Mouse (Mus musculus) forebrain, embryonic 14.5 days (tissue): ENCODE measurements around the gene Cep170b. TPM values are rescaled to one million over a fixed set of nuclear protein-coding genes. Genes with fewer than 3 reads are reported as not detected.

Experiments used
- ATAC-seq: fragments of 200-750 bp; cut with Nextera tagmentation; 2 replicates; pipeline ENCODE4 v1.8.0; 2017; ENCODE audit warnings: mild to moderate bottlenecking, moderate library complexity
- DNase-seq: peaks from one replicate; pipeline ENCODE4 v3.0.0-alpha.2; 2015; ENCODE audit warnings: low spot score
- H3K27ac ChIP-seq: fragments of 300-500 bp; sonication (generic); 2 replicates; pipeline ENCODE4 v1.5.1; 2014; ENCODE audit warnings: low read depth, mild to moderate bottlenecking, control low read depth, low read length, moderate library complexity
- H3K27me3 ChIP-seq: fragments of 300-500 bp; sonication (generic); replicated peaks from 2 replicates; pipeline ENCODE4 v1.6.1; 2014; ENCODE audit warnings: low read length, control low read depth, mixed read lengths; ENCODE audit not compliant: control insufficient read depth, insufficient read depth
- H3K36me3 ChIP-seq: fragments of 300-500 bp; sonication (generic); 2 replicates; pipeline ENCODE4 v1.6.1; 2014; ENCODE audit warnings: low read length, control low read depth; ENCODE audit not compliant: control insufficient read depth, insufficient read depth
- H3K4me1 ChIP-seq: fragments of 300-500 bp; sonication (generic); 2 replicates; pipeline ENCODE4 v1.6.1; 2014; ENCODE audit warnings: antibody characterized with exemption, low read length, control low read depth; ENCODE audit not compliant: control insufficient read depth, insufficient read depth
- H3K4me2 ChIP-seq: fragments of 300-500 bp; sonication (generic); 2 replicates; pipeline ENCODE4 v1.6.1; 2014; ENCODE audit warnings: mild to moderate bottlenecking, control low read depth, low read length
- H3K4me3 ChIP-seq: fragments of 300-500 bp; sonication (generic); 2 replicates; pipeline ENCODE4 v1.5.1; 2014; ENCODE audit warnings: low read depth, low read length, control low read depth
- H3K9ac ChIP-seq: fragments of 300-500 bp; sonication (generic); 2 replicates; pipeline ENCODE4 v1.6.1; 2014; ENCODE audit warnings: mild to moderate bottlenecking, low read length, control low read depth, moderate library complexity
- H3K9me3 ChIP-seq: fragments of 300-500 bp; sonication (generic); replicated peaks from 2 replicates; pipeline ENCODE4 v1.6.1; 2016; ENCODE audit warnings: low read length, control low read depth, mixed read lengths; ENCODE audit not compliant: control insufficient read depth
- WGBS: fragments of 180-500 bp; shearing (Covaris S2); extraction: QIAGEN DNeasy Blood & Tissue Kit; methylation state at CpG from one replicate; pipeline ENCODE4 v1.1.7; 2014; 5-methylcytosine and 5-hydroxymethylcytosine counted together
- polyA plus RNA-seq: library from polyadenylated mRNA; unstranded; fragments of >200 nt; fragmentation: Nextera tagmentation; extraction: Ambion mirVana; gene quantifications from 2 replicates; pipeline ENCODE4 v1.2.1, GENCODE M21; 2014

The Cep170b gene
- polyA plus RNA-seq, 1 experiment from 2014 or later: 10.3 TPM

GRCm38 (mm10) chr12:112720890-112721423 lies 702 bp downstream of the Cep170b start:
- Histone ChIP-seq H3K27me3 (no peaks in the 10 kb centered on the region), H3K4me2 (peak overlapping the region; percentile 92), H3K9me3 (no peaks in the 10 kb centered on the region), H3K9ac (no peak overlapping the region), H3K4me3 (peak overlapping the region; percentile 79), H3K4me1 (peaks cover 8% of the 10 kb centered on the region; the same call in 1 of the 2 replicates), H3K27ac (no peak overlapping the region), H3K36me3 (peaks cover 13% of the 10 kb centered on the region; the same call in 1 of the 2 replicates)
- WGBS: 31% methylated on average over 12 of the region's 12 CpGs
- no peak for DNase-seq
- ATAC-seq: no peak

- Histone ChIP-seq H3K36me3 (peaks cover 13% of the 10 kb centered on the region; the same call in 1 of the 2 replicates), H3K27me3 (no peaks in the 10 kb centered on the region), H3K4me2 (peak overlapping the region; percentile 92), H3K27ac (no peak overlapping the region), H3K9ac (peak overlapping the region; percentile 86), H3K9me3 (no peaks in the 10 kb centered on the region), H3K4me1 (peaks cover 8% of the 10 kb centered on the region; the same call in 1 of the 2 replicates), H3K4me3 (peak overlapping the region; percentile 79)
- WGBS: 1% methylated on average over 56 of the region's 69 CpGs
- DNase-seq: peak; percentile 46
- ATAC-seq: peak; percentile 65
Measured at GRCm38 (mm10) chr12:112721424-112722239, 1.4 kb downstream of the Cep170b start.

DNA sequence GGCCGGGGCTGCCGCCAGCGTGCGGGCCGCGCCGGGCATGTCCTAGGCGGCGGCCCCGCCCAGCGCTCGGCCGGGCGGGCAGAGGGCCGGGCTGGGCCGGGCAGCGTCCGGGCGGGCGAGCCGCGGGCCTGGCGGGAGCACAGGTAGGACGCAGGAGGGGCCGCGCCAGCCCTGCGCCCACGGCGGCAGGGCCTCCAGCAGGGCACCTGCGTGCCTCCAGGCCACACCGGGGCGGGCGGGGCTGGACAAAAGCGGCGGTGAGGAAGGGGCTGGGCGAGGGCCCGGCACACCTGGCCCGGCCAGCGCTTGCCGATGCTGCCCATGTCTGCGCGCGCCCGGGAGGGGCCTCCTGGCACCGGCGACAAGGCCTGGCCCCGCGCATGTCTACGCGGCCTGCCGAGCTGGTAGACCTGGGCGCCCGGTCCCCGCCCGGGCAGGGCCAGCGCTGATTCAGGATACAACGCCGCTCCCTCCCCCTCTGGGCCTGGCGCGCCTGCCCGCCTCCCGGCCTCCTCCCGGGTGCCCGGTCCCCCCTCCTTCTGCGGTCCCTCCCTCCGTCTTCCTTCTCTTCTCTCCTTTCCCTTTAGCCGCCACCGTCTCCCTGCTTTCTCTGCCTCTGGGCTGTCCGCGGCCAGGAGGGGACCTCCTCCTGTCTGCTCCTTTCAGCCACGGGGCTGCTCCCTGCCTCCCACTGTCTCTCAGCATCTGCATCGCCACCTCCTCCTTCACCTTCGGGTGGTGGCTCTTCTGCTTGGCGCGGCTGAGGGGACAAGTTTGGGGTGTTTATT lies 2.2 kb downstream of the Cep170b start:
- H3K4me1 ChIP-seq: peaks cover 8% of the 10 kb centered on the region; the same call in 1 of the 2 replicates
- H3K27me3 ChIP-seq: no peaks in the 10 kb centered on the region
- WGBS: 1% methylated on average over 53 of the region's 75 CpGs
- H3K36me3 ChIP-seq: peaks cover 13% of the 10 kb centered on the region; the same call in 1 of the 2 replicates
- H3K4me3 ChIP-seq: peak overlapping the region; percentile 79
- DNase-seq: peak; percentile 44
- peak overlapping the region; percentile 86 for H3K9ac ChIP-seq
- no peak overlapping the region for H3K27ac ChIP-seq
- peak; percentile 52 for ATAC-seq
- no peaks in the 10 kb centered on the region for H3K9me3 ChIP-seq
- H3K4me2 ChIP-seq: peak overlapping the region; percentile 92

GRCm38 (mm10) chr12:112723028-112723330 lies 2.7 kb downstream of the Cep170b start:
- peak overlapping the region; percentile 92 for H3K4me2 ChIP-seq
- H3K27me3 ChIP-seq: no peaks in the 10 kb centered on the region
- peaks cover 8% of the 10 kb centered on the region; the same call in 1 of the 2 replicates for H3K4me1 ChIP-seq
- H3K4me3 ChIP-seq: peak overlapping the region; percentile 79
- peak overlapping the region; percentile 86 for H3K9ac ChIP-seq
- ATAC-seq (peak; percentile 15; the same call in 1 of the 2 replicates), DNase-seq (no peak)
- no peaks in the 10 kb centered on the region for H3K9me3 ChIP-seq
- WGBS: 3% methylated on average over 5 of the region's 5 CpGs
- H3K27ac ChIP-seq: no peak overlapping the region
- peaks cover 13% of the 10 kb centered on the region; the same call in 1 of the 2 replicates for H3K36me3 ChIP-seq

- no peak for ATAC-seq
- Histone ChIP-seq H3K27ac (no peak overlapping the region), H3K4me3 (peak overlapping the region; percentile 79; the same call in 1 of the 2 replicates), H3K9me3 (no peaks in the 10 kb centered on the region), H3K36me3 (peaks cover 13% of the 10 kb centered on the region; the same call in 1 of the 2 replicates), H3K4me2 (peak overlapping the region; percentile 92), H3K4me1 (peaks cover 8% of the 10 kb centered on the region; the same call in 1 of the 2 replicates), H3K27me3 (no peaks in the 10 kb centered on the region), H3K9ac (no peak overlapping the region; the same call in 1 of the 2 replicates)
- 88% methylated on average over 6 of the region's 6 CpGs for WGBS
- no peak for DNase-seq
Measured at GRCm38 (mm10) chr12:112723445-112723844, 3.2 kb downstream of the Cep170b start.

DNA sequence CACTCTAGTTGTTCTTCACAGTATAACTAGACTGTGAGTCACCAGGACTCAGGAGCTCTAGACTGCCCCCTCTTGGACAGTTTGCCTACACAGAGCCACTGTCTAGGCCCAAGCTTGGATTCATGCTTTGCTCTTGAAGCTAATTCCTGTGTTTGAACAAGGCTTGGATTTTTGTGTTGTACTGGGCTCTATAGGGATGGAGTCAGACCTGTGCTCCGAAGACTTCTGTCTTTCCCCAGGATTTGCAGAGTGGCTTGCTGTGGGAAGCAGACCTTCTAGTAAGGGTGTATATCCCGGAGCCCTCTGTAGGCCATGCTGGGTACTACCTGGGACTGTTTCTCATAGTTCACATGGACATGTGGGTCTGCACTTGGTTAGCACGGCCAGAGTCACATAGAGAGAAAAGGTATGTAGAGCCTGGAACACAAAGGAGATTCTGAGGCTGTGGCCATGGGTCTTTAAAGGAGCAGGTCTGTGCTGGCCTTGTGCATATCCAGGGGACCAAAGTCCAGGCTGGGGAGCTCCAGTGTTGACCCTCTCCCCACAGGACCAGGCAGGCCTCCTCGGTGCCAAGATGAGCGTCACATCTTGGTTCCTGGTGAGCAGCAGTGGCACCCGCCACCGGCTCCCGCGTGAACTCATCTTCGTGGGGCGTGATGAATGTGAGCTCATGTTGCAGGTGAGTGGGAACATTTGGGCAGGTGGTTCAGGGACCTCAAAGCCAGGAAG lies 4.0 kb downstream of the Cep170b start:
- Histone ChIP-seq H3K27me3 (no peaks in the 10 kb centered on the region), H3K27ac (no peak overlapping the region), H3K4me1 (peaks cover 8% of the 10 kb centered on the region; the same call in 1 of the 2 replicates), H3K4me2 (no peak overlapping the region), H3K4me3 (no peak overlapping the region), H3K9me3 (no peaks in the 10 kb centered on the region), H3K9ac (no peak overlapping the region), H3K36me3 (peaks cover 13% of the 10 kb centered on the region; the same call in 1 of the 2 replicates)
- ATAC-seq (peak; percentile 27; the same call in 1 of the 2 replicates), DNase-seq (peak; percentile 76)
- WGBS: 77% methylated on average over 11 of the region's 11 CpGs

DNA sequence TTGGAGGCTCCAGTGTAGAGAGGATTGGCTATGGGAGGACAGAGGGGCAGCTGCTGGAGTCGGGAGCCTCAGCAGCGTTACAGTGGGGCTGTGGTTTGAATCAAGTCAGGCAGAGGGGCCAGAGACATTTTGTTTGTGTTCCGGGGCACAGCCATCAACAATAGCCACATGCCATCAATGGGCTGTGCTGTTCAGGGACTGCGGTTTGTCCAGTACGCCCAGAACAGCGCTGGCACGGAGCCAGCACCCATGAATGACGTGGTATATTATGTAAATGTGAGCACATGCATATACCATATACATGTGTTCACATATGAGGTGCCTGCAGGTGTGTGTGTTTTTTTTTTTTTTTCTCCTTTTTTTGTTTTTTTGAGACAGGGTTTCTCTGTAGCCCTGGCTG lies 7.5 kb downstream of the Cep170b start:
- no peaks in the 10 kb centered on the region for H3K27me3 ChIP-seq
- no peak overlapping the region for H3K9ac ChIP-seq
- ATAC-seq: no peak
- WGBS: 50% methylated on average over 8 of the region's 8 CpGs
- no peak overlapping the region for H3K4me2 ChIP-seq
- no peak for DNase-seq
- no peaks in the 10 kb centered on the region for H3K9me3 ChIP-seq
- H3K4me1 ChIP-seq: peaks cover 5% of the 10 kb centered on the region; the same call in 1 of the 2 replicates
- no peak overlapping the region for H3K27ac ChIP-seq
- H3K36me3 ChIP-seq: peaks cover 31% of the 10 kb centered on the region
- H3K4me3 ChIP-seq: no peak overlapping the region

GRCm38 (mm10) chr12:112730808-112731207 lies 10.6 kb downstream of the Cep170b start:
- no peak for DNase-seq
- Histone ChIP-seq H3K4me3 (no peak overlapping the region), H3K4me1 (no peaks in the 10 kb centered on the region), H3K27me3 (no peaks in the 10 kb centered on the region), H3K4me2 (no peak overlapping the region), H3K9me3 (no peaks in the 10 kb centered on the region), H3K9ac (no peak overlapping the region), H3K36me3 (peaks cover 45% of the 10 kb centered on the region), H3K27ac (no peak overlapping the region)
- no peak for ATAC-seq
- 92% methylated on average over 14 of the region's 14 CpGs for WGBS
